Mouse (Mus musculus): ENCODE measurements around the gene Ipo5. TPM values are rescaled to one million over a fixed set of nuclear protein-coding genes. Genes with fewer than 3 reads are reported as not detected.

The Ipo5 gene
- total and polyA plus RNA-seq, 3 experiments, result 167 to 259 (median 252) TPM

- in situ Hi-C loops (cut with MboI; ENCODE audit: low pct_ligation_motif_present, low pct_unique_long_range_greater_than_20kb, low sequenced_read_pairs), result no loop called here
Observed at GRCm38 (mm10) chr14:120960551-120960950, 49.5 kb downstream of the Ipo5 start.

GRCm38 (mm10) chr14:120960991-120961390 lies 50.0 kb downstream of the Ipo5 start:
- Histone ChIP-seq H3K36me3 (replicated peaks in 1 of 2; ENCODE audit: control insufficient read depth in 1 of 2, insufficient read depth in 1 of 2, low read length in 1 of 2) (no peaks in the 10 kb centered on the region), H3K4me3 (replicated peaks in 1 of 3; ENCODE audit: low read depth in 2 of 3, low read length in 2 of 3, poor library complexity in 1 of 3) (no peak overlapping the region), H3K79me2 (replicated peaks; ENCODE audit: control insufficient read depth, extremely low read depth, insufficient read depth, poor library complexity, severe bottlenecking) (no peaks in the 10 kb centered on the region), H3K4me2 (ENCODE audit: insufficient read depth, low read depth, poor library complexity, severe bottlenecking) (no peak overlapping the region), H3K27ac (ENCODE audit: insufficient read depth, low read depth) (no peak overlapping the region), H3K9me3 (replicated peaks; ENCODE audit: low read length) (no peaks in the 10 kb centered on the region), H3K27me3 (replicated peaks) (no peaks in the 10 kb centered on the region), H3K9ac (ENCODE audit: insufficient read depth, low read depth) (no peak overlapping the region), H3K4me1 (ENCODE audit: control insufficient read depth in 1 of 2, insufficient read depth in 2 of 2) (no peaks in the 10 kb centered on the region)
- dilution Hi-C loops (cut with MboI; ENCODE audit: extremely low pct_ligation_motif_present, extremely low pct_unique_long_range_greater_than_20kb, low sequenced_read_pairs) (no loop called here), in situ Hi-C loops (cut with MboI; ENCODE audit: low pct_ligation_motif_present, low pct_unique_long_range_greater_than_20kb, low sequenced_read_pairs) (no loop called here)
- TF ChIP-seq BHLHE40 (IDR thresholded peaks at IDR 0.05; ENCODE audit: low read depth, low read length) (no peak), MYC (IDR thresholded peaks at IDR 0.05; ENCODE audit: low read depth, low read length) (no peak), MEF2A (IDR thresholded peaks at IDR 0.05; ENCODE audit: borderline replicate concordance, low read depth, low read length) (no peak), CTCF (conservative IDR thresholded peaks at IDR 0.05 in 1 of 2, IDR thresholded peaks at IDR 0.05 in 1 of 2; ENCODE audit: low read depth in 2 of 2, low read length in 2 of 2) (no peak), USF2 (conservative IDR thresholded peaks at IDR 0.05; ENCODE audit: low read depth, low read length) (no peak), MAFK (IDR thresholded peaks at IDR 0.05; ENCODE audit: insufficient replicate concordance, low read length) (no peak), TBP (conservative IDR thresholded peaks at IDR 0.05; ENCODE audit: low read depth, low read length) (no peak), ZNF384 (IDR thresholded peaks at IDR 0.05; ENCODE audit: low read depth, low read length) (no peak), MAZ (IDR thresholded peaks at IDR 0.05; ENCODE audit: low read depth, low read length) (no peak), PAX5 (IDR thresholded peaks at IDR 0.05; ENCODE audit: low read length) (no peak), MAX (IDR thresholded peaks at IDR 0.05; ENCODE audit: low read length) (no peak), UBTF (IDR thresholded peaks at IDR 0.05; ENCODE audit: low read depth, low read length) (no peak), HCFC1 (IDR thresholded peaks at IDR 0.05; ENCODE audit: low read depth, low read length) (no peak), MXI1 (IDR thresholded peaks at IDR 0.05; ENCODE audit: low read depth, low read length) (no peak), RCOR1 (conservative IDR thresholded peaks at IDR 0.05; ENCODE audit: low read depth, low read length) (no peak), CHD1 (IDR thresholded peaks at IDR 0.05; ENCODE audit: low read depth, low read length) (no peak), POLR2A (IDR thresholded peaks at IDR 0.05; ENCODE audit: low read depth, low read length) (no peak)
- DNase-seq (ENCODE audit: extremely low read depth), result no peak

More at GRCm38 (mm10) chr14:120960551-120960950, 49.5 kb downstream of the Ipo5 start:
- Histone ChIP-seq H3K36me3 (replicated peaks in 1 of 2; ENCODE audit: control insufficient read depth in 1 of 2, insufficient read depth in 1 of 2, low read length in 1 of 2) (no peaks in the 10 kb centered on the region), H3K79me2 (replicated peaks; ENCODE audit: control insufficient read depth, extremely low read depth, insufficient read depth, poor library complexity, severe bottlenecking) (no peaks in the 10 kb centered on the region), H3K27ac (ENCODE audit: insufficient read depth, low read depth) (no peak overlapping the region), H3K4me2 (ENCODE audit: insufficient read depth, low read depth, poor library complexity, severe bottlenecking) (no peak overlapping the region), H3K9ac (ENCODE audit: insufficient read depth, low read depth) (no peak overlapping the region), H3K9me3 (replicated peaks; ENCODE audit: low read length) (no peaks in the 10 kb centered on the region), H3K4me1 (ENCODE audit: control insufficient read depth in 1 of 2, insufficient read depth in 2 of 2) (no peaks in the 10 kb centered on the region), H3K27me3 (replicated peaks) (no peaks in the 10 kb centered on the region), H3K4me3 (replicated peaks in 1 of 3; ENCODE audit: low read depth in 2 of 3, low read length in 2 of 3, poor library complexity in 1 of 3) (no peak overlapping the region)
- no peak for DNase-seq (ENCODE audit: extremely low read depth)
- TF ChIP-seq JUND (conservative IDR thresholded peaks at IDR 0.05; ENCODE audit: low read depth, low read length) (no peak), TCF12 (IDR thresholded peaks at IDR 0.05; ENCODE audit: low read depth, low read length) (no peak), SIN3A (IDR thresholded peaks at IDR 0.05; ENCODE audit: low read length) (no peak), RAD21 (IDR thresholded peaks at IDR 0.05; ENCODE audit: low read depth, low read length) (no peak), UBTF (IDR thresholded peaks at IDR 0.05; ENCODE audit: low read depth, low read length) (no peak), MYC (IDR thresholded peaks at IDR 0.05; ENCODE audit: low read depth, low read length) (no peak), CTCF (conservative IDR thresholded peaks at IDR 0.05 in 1 of 2, IDR thresholded peaks at IDR 0.05 in 1 of 2; ENCODE audit: low read depth in 2 of 2, low read length in 2 of 2) (no peak), E2F4 (IDR thresholded peaks at IDR 0.05; ENCODE audit: insufficient replicate concordance, low read depth, low read length) (no peak), TBP (conservative IDR thresholded peaks at IDR 0.05; ENCODE audit: low read depth, low read length) (no peak), POLR2A (IDR thresholded peaks at IDR 0.05; ENCODE audit: low read depth, low read length) (no peak), USF1 (IDR thresholded peaks at IDR 0.05; ENCODE audit: low read depth, low read length) (no peak), PAX5 (IDR thresholded peaks at IDR 0.05; ENCODE audit: low read length) (no peak), NELFE (IDR thresholded peaks at IDR 0.05; ENCODE audit: low read depth, low read length) (no peak), CHD2 (IDR thresholded peaks at IDR 0.05; ENCODE audit: low read length) (no peak), MAX (IDR thresholded peaks at IDR 0.05; ENCODE audit: low read length) (no peak), RCOR1 (conservative IDR thresholded peaks at IDR 0.05; ENCODE audit: low read depth, low read length) (no peak)
- dilution Hi-C loops (cut with MboI; ENCODE audit: extremely low pct_ligation_motif_present, extremely low pct_unique_long_range_greater_than_20kb, low sequenced_read_pairs), result no loop called here
